Mouse (Mus musculus) midbrain, embryonic 12.5 days (tissue): ENCODE results near the gene Asap2. TPM values are rescaled to one million over a fixed set of nuclear protein-coding genes. Genes with fewer than 3 reads are reported as not detected.
A peak's percentile ranks its signal among the peaks of the same experiment; 100 is the strongest.

ENCODE experiments used
- ATAC-seq: fragments of 200-750 bp; cut with Nextera tagmentation; 2 replicates; pipeline ENCODE4 v1.8.0; 2017; ENCODE audit warnings: low read depth, moderate TSS enrichment, moderate library complexity; ENCODE audit not compliant: low FRiP score
- H3K27ac ChIP-seq: fragments of 300-500 bp; sonication (generic); replicated peaks from 2 replicates; pipeline ENCODE4 v1.5.1; 2016; ENCODE audit warnings: mild to moderate bottlenecking
- H3K27me3 ChIP-seq: fragments of 300-500 bp; sonication (generic); 2 replicates; pipeline ENCODE4 v1.6.1; 2016; ENCODE audit warnings: mild to moderate bottlenecking
- H3K36me3 ChIP-seq: fragments of 300-500 bp; sonication (generic); 2 replicates; pipeline ENCODE4 v1.6.1; 2016
- H3K4me1 ChIP-seq: fragments of 300-500 bp; sonication (generic); 2 replicates; pipeline ENCODE4 v1.6.1; 2016
- H3K4me2 ChIP-seq: fragments of 300-500 bp; sonication (generic); replicated peaks from 2 replicates; pipeline ENCODE4 v1.6.1; 2016; ENCODE audit warnings: mild to moderate bottlenecking, moderate library complexity
- H3K4me3 ChIP-seq: fragments of 300-500 bp; sonication (generic); 2 replicates; pipeline ENCODE4 v1.5.1; 2016; ENCODE audit warnings: mild to moderate bottlenecking
- H3K9ac ChIP-seq: fragments of 300-500 bp; sonication (generic); replicated peaks from 2 replicates; pipeline ENCODE4 v1.6.1; 2016; ENCODE audit warnings: mild to moderate bottlenecking, moderate library complexity
- H3K9me3 ChIP-seq: fragments of 300-500 bp; sonication (generic); 2 replicates; pipeline ENCODE4 v1.6.1; 2016; ENCODE audit warnings: mild to moderate bottlenecking
- WGBS: fragments of 180-500 bp; shearing (Covaris S2); methylation state at CpG from one replicate; pipeline ENCODE4 v1.1.7; 2016; 5-methylcytosine and 5-hydroxymethylcytosine counted together
- polyA plus RNA-seq: library from polyadenylated mRNA; unstranded; fragments of >200 nt; fragmentation: Nextera tagmentation; extraction: Ambion mirVana; gene quantifications from 2 replicates; pipeline ENCODE4 v1.2.1, GENCODE M21; 2016

Gene Asap2
- polyA plus RNA-seq, 1 experiment from 2014 or later = 15.2 TPM

GRCm38 (mm10) chr12:21112453-21112857 lies 122.2 kb downstream of the Asap2 start:
- under 1% methylated on average over 17 of the region's 17 CpGs for WGBS
- H3K9ac ChIP-seq = peak overlapping the region; percentile 86

GRCm38 (mm10) chr12:21119446-21119845 lies 129.2 kb downstream of the Asap2 start:
- 65% methylated on average over 3 of the region's 3 CpGs for WGBS
- no peak overlapping the region for H3K9ac ChIP-seq
- H3K27ac ChIP-seq = no peak overlapping the region
- H3K27me3 ChIP-seq = no peaks in the 10 kb centered on the region
- no peaks in the 10 kb centered on the region for H3K9me3 ChIP-seq
- no peak overlapping the region for H3K4me2 ChIP-seq
- H3K4me3 ChIP-seq = no peak overlapping the region
- no peaks in the 10 kb centered on the region for H3K36me3 ChIP-seq
- peaks cover under 1% of the 10 kb centered on the region; the same call in 1 of the 2 replicates for H3K4me1 ChIP-seq
- ATAC-seq = no peak

More at GRCm38 (mm10) chr12:21112453-21112857, 122.2 kb downstream of the Asap2 start:
- H3K4me2 ChIP-seq = peak overlapping the region; percentile 60
- ATAC-seq = peak; percentile 38; the same call in 1 of the 2 replicates
- peaks cover 5% of the 10 kb centered on the region; the same call in 1 of the 2 replicates for H3K4me1 ChIP-seq
- H3K27me3 ChIP-seq = no peaks in the 10 kb centered on the region
- no peaks in the 10 kb centered on the region for H3K36me3 ChIP-seq
- H3K27ac ChIP-seq = peak overlapping the region; percentile 92
- H3K4me3 ChIP-seq = peak overlapping the region; percentile 87
- no peaks in the 10 kb centered on the region for H3K9me3 ChIP-seq

- no peak overlapping the region for H3K4me2 ChIP-seq
- peaks cover 15% of the 10 kb centered on the region for H3K4me1 ChIP-seq
- ATAC-seq = no peak
- 85% methylated on average over 3 of the region's 3 CpGs for WGBS
- no peak overlapping the region for H3K4me3 ChIP-seq
- no peak overlapping the region for H3K27ac ChIP-seq
- no peaks in the 10 kb centered on the region for H3K27me3 ChIP-seq
- H3K36me3 ChIP-seq = no peaks in the 10 kb centered on the region
- no peaks in the 10 kb centered on the region for H3K9me3 ChIP-seq
- no peak overlapping the region for H3K9ac ChIP-seq
Observed at GRCm38 (mm10) chr12:21122818-21123217, 132.6 kb downstream of the Asap2 start.

GRCm38 (mm10) chr12:21123647-21124046 lies 133.4 kb downstream of the Asap2 start:
- H3K27ac ChIP-seq = no peak overlapping the region
- no peaks in the 10 kb centered on the region for H3K27me3 ChIP-seq
- 91% methylated on average over 5 of the region's 5 CpGs for WGBS
- H3K9ac ChIP-seq = no peak overlapping the region
- H3K4me2 ChIP-seq = no peak overlapping the region
- H3K4me3 ChIP-seq = no peak overlapping the region
- H3K36me3 ChIP-seq = no peaks in the 10 kb centered on the region
- no peaks in the 10 kb centered on the region for H3K9me3 ChIP-seq
- no peak for ATAC-seq
- peaks cover 18% of the 10 kb centered on the region for H3K4me1 ChIP-seq

GRCm38 (mm10) chr12:21125675-21126470 lies 135.6 kb downstream of the Asap2 start:
- 76% methylated on average over 10 of the region's 10 CpGs for WGBS
- H3K4me2 ChIP-seq = no peak overlapping the region
- H3K4me1 ChIP-seq = peaks cover 28% of the 10 kb centered on the region
- 0 out of 2 replicates have a peak overlapping the region, but pooled peaks have one; percentile 17 for H3K27ac ChIP-seq
- H3K36me3 ChIP-seq = no peaks in the 10 kb centered on the region
- H3K4me3 ChIP-seq = no peak overlapping the region
- no peaks in the 10 kb centered on the region for H3K9me3 ChIP-seq
- H3K9ac ChIP-seq = no peak overlapping the region
- no peak for ATAC-seq
- no peaks in the 10 kb centered on the region for H3K27me3 ChIP-seq

- ATAC-seq = no peak
- no peak overlapping the region for H3K4me2 ChIP-seq
- H3K4me3 ChIP-seq = no peak overlapping the region
- H3K9ac ChIP-seq = no peak overlapping the region
- H3K27ac ChIP-seq = no peak overlapping the region
- no peaks in the 10 kb centered on the region for H3K36me3 ChIP-seq
- 84% methylated on average over 4 of the region's 4 CpGs for WGBS
- no peaks in the 10 kb centered on the region for H3K9me3 ChIP-seq
- no peaks in the 10 kb centered on the region for H3K27me3 ChIP-seq
- peaks cover 34% of the 10 kb centered on the region for H3K4me1 ChIP-seq
Observed at GRCm38 (mm10) chr12:21126516-21126915, 136.3 kb downstream of the Asap2 start.

GRCm38 (mm10) chr12:21128930-21129869 lies 138.9 kb downstream of the Asap2 start:
- ATAC-seq = no peak
- Histone ChIP-seq H3K9me3 (no peaks in the 10 kb centered on the region), H3K36me3 (no peaks in the 10 kb centered on the region), H3K4me2 (no peak overlapping the region), H3K4me1 (peaks cover 58% of the 10 kb centered on the region), H3K4me3 (no peak overlapping the region), H3K27me3 (no peaks in the 10 kb centered on the region), H3K27ac (no peak overlapping the region), H3K9ac (no peak overlapping the region)
- 83% methylated on average over 9 of the region's 9 CpGs for WGBS

- H3K27me3 ChIP-seq = no peaks in the 10 kb centered on the region
- H3K36me3 ChIP-seq = no peaks in the 10 kb centered on the region
- H3K4me2 ChIP-seq = no peak overlapping the region
- H3K9ac ChIP-seq = no peak overlapping the region; the same call in 1 of the 2 replicates
- no peak overlapping the region for H3K27ac ChIP-seq
- 75% methylated on average over 10 of the region's 10 CpGs for WGBS
- H3K9me3 ChIP-seq = no peaks in the 10 kb centered on the region
- no peak for ATAC-seq
- H3K4me3 ChIP-seq = no peak overlapping the region
- peaks cover 64% of the 10 kb centered on the region for H3K4me1 ChIP-seq
Observed at GRCm38 (mm10) chr12:21130274-21130823, 140.1 kb downstream of the Asap2 start.

GRCm38 (mm10) chr12:21132537-21132936 lies 142.3 kb downstream of the Asap2 start:
- Histone ChIP-seq H3K27me3 (no peaks in the 10 kb centered on the region), H3K4me2 (no peak overlapping the region), H3K9ac (no peak overlapping the region), H3K4me1 (peaks cover 55% of the 10 kb centered on the region), H3K27ac (no peak overlapping the region), H3K36me3 (no peaks in the 10 kb centered on the region), H3K4me3 (no peak overlapping the region), H3K9me3 (no peaks in the 10 kb centered on the region)
- no peak for ATAC-seq
- 53% methylated on average over 10 of the region's 10 CpGs for WGBS

GRCm38 (mm10) chr12:21133031-21133430 lies 142.8 kb downstream of the Asap2 start:
- no peak overlapping the region for H3K9ac ChIP-seq

GRCm38 (mm10) chr12:21133972-21134859 lies 144.0 kb downstream of the Asap2 start:
- H3K4me3 ChIP-seq = no peak overlapping the region
- no peak overlapping the region for H3K4me2 ChIP-seq
- no peak overlapping the region for H3K27ac ChIP-seq
- H3K9me3 ChIP-seq = no peaks in the 10 kb centered on the region
- no peaks in the 10 kb centered on the region for H3K36me3 ChIP-seq
- WGBS = 47% methylated on average over 17 of the region's 17 CpGs
- peaks cover 56% of the 10 kb centered on the region for H3K4me1 ChIP-seq
- no peaks in the 10 kb centered on the region for H3K27me3 ChIP-seq
- no peak for ATAC-seq
- no peak overlapping the region for H3K9ac ChIP-seq

More at GRCm38 (mm10) chr12:21133031-21133430, 142.8 kb downstream of the Asap2 start:
- Histone ChIP-seq H3K9me3 (no peaks in the 10 kb centered on the region), H3K4me2 (no peak overlapping the region), H3K27me3 (no peaks in the 10 kb centered on the region), H3K4me3 (no peak overlapping the region), H3K36me3 (no peaks in the 10 kb centered on the region), H3K4me1 (peaks cover 55% of the 10 kb centered on the region), H3K27ac (no peak overlapping the region)
- whole genome bisulfite sequencing = 82% methylated on average over 4 of the region's 4 CpGs
- no peak for ATAC-seq
